Mouse (Mus musculus) heart, embryonic 13.5 days (tissue): ENCODE results near the gene Eef1a2. TPM values are rescaled to one million over a fixed set of nuclear protein-coding genes. Genes with fewer than 3 reads are reported as not detected.

Experiments used
- ATAC-seq: fragments of 200-750 bp; cut with Nextera tagmentation; 2 replicates; pipeline ENCODE4 v1.8.0; 2017; ENCODE audit warnings: moderate TSS enrichment; ENCODE audit not compliant: insufficient number of reproducible peaks, low FRiP score, low TSS enrichment; ENCODE audit errors: extremely low read depth
- H3K27ac ChIP-seq: fragments of 300-500 bp; sonication (generic); replicated peaks from 2 replicates; pipeline ENCODE4 v1.5.1; 2015; ENCODE audit warnings: moderate library complexity, mild to moderate bottlenecking, inconsistent platforms
- H3K27me3 ChIP-seq: fragments of 300-500 bp; sonication (generic); replicated peaks from 2 replicates; pipeline ENCODE4 v1.6.1; 2015; ENCODE audit warnings: mild to moderate bottlenecking, inconsistent platforms
- H3K36me3 ChIP-seq: fragments of 300-500 bp; sonication (generic); 2 replicates; pipeline ENCODE4 v1.6.1; 2015; ENCODE audit warnings: mild to moderate bottlenecking, inconsistent platforms
- H3K4me1 ChIP-seq: fragments of 300-500 bp; sonication (generic); 2 replicates; pipeline ENCODE4 v1.6.1; 2015; ENCODE audit warnings: inconsistent platforms
- H3K4me2 ChIP-seq: fragments of 300-500 bp; sonication (generic); 2 replicates; pipeline ENCODE4 v1.6.1; 2015; ENCODE audit warnings: inconsistent platforms, mild to moderate bottlenecking, moderate library complexity
- H3K4me3 ChIP-seq: fragments of 300-500 bp; sonication (generic); 2 replicates; pipeline ENCODE4 v1.5.1; 2015; ENCODE audit warnings: moderate library complexity, mild to moderate bottlenecking, inconsistent platforms
- H3K9ac ChIP-seq: fragments of 300-500 bp; sonication (generic); 2 replicates; pipeline ENCODE4 v1.6.1; 2015; ENCODE audit warnings: inconsistent platforms, mild to moderate bottlenecking, moderate library complexity
- H3K9me3 ChIP-seq: fragments of 300-500 bp; sonication (generic); 2 replicates; pipeline ENCODE4 v1.6.1; 2016; ENCODE audit warnings: inconsistent platforms
- WGBS: fragments of 180-500 bp; shearing (Covaris S2); methylation state at CpG from one replicate; pipeline ENCODE4 v1.1.7; 2015; ENCODE audit warnings: mixed read lengths; 5-methylcytosine and 5-hydroxymethylcytosine counted together
- polyA plus RNA-seq: library from polyadenylated mRNA; unstranded; fragments of >200 nt; fragmentation: Nextera tagmentation; extraction: Ambion mirVana; gene quantifications from 2 replicates; pipeline ENCODE4 v1.2.1, GENCODE M21; 2015

Eef1a2 gene
- polyA plus RNA-seq, 1 experiment from 2014 or later: 7.8 TPM

DNA sequence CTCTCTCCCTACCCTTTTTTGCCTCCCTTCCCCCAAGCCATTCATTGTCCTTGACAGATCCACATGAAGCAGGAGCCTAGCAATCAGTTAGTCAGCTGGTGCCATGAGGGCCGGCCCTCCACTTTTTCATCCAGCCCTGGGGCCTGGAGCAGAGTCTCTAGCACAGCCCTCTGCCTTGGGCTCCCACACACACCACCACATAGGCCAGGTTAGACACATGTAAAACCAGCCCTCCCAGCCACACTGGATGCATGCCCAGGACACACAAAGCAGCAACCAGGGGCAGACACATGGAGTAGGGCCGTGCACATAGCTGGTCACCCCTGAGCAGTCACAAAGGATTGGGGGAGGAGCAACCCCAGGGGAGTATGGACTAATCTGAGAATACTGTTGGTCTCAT, 54.7 kb downstream of the Eef1a2 start:
- H3K9ac ChIP-seq: no peak overlapping the region
- H3K36me3 ChIP-seq: no peaks in the 10 kb centered on the region
- H3K4me1 ChIP-seq: no peaks in the 10 kb centered on the region
- H3K27ac ChIP-seq: no peak overlapping the region
- WGBS: 54% methylated on average over 2 of the region's 2 CpGs
- H3K27me3 ChIP-seq: peaks cover 58% of the 10 kb centered on the region
- no peak overlapping the region for H3K4me2 ChIP-seq
- no peak overlapping the region for H3K4me3 ChIP-seq
- no peaks in the 10 kb centered on the region for H3K9me3 ChIP-seq
- ATAC-seq: no peak

DNA sequence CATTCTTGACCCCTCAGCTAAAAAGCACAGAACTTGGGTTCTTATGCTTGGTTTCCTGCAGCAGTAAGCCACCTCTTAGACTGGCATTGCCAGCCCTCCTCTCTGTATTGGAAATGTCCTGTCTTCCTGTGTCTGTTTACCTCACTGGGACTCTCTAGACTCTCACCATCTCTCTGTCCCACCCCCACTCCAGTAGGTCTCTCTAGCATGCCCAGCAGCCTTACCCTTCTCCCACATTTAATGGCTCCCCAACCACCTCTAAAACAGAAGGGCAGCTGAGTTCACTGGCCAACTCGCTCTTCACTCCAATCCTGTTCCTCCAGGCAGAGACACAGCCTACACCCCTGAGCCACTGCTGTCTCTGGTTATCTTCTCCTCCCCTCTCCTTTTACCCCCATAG, 55.2 kb downstream of the Eef1a2 start:
- Histone ChIP-seq H3K4me1 (no peaks in the 10 kb centered on the region), H3K27ac (no peak overlapping the region), H3K9ac (no peak overlapping the region), H3K4me2 (no peak overlapping the region), H3K4me3 (no peak overlapping the region), H3K9me3 (no peaks in the 10 kb centered on the region), H3K27me3 (peaks cover 63% of the 10 kb centered on the region), H3K36me3 (no peaks in the 10 kb centered on the region)
- no peak for ATAC-seq
- WGBS: 64% methylated on average over 1 of the region's 1 CpGs

DNA sequence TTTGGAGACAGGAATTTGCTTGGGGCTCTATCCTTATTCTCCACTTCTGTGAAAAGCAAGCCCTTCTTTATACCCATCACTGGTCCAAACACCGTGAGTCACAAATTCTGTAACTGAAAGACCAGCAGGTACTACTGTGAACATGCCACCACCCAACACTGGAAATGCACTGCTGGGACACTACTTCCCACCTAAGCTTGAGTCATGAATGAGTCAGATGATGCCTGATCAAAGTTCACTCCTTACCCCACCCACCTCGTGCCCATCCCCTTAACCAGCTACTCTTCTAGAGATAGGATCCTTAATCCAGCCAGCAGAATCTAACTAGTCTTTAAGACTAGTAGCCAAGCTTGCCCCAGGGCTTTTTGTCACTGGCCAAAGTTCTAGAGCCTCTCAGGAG, 56.7 kb downstream of the Eef1a2 start:
- no peak for ATAC-seq
- H3K9me3 ChIP-seq: no peaks in the 10 kb centered on the region
- no peaks in the 10 kb centered on the region for H3K36me3 ChIP-seq
- H3K4me1 ChIP-seq: no peaks in the 10 kb centered on the region
- H3K27me3 ChIP-seq: peaks cover 75% of the 10 kb centered on the region
- no peak overlapping the region for H3K4me2 ChIP-seq
- no peak overlapping the region for H3K4me3 ChIP-seq
- whole genome bisulfite sequencing: 73% methylated on average over 2 of the region's 2 CpGs
- no peak overlapping the region for H3K9ac ChIP-seq
- H3K27ac ChIP-seq: no peak overlapping the region

Other genes starting within 250 kb of the Eef1a2 start
- 31.8 and 34.0 TPM in 2 replicates for gene Ythdf1, start 236.1 kb downstream of the Eef1a2 start, polyA plus RNA-seq
- 0.44 and 0.47 TPM in 2 replicates for gene Birc7, start 228.0 kb downstream of the Eef1a2 start, polyA plus RNA-seq
- 47.3 and 49.3 TPM in 2 replicates for gene Nkain4, start 202.3 kb downstream of the Eef1a2 start, polyA plus RNA-seq
- 80.0 and 82.9 TPM in 2 replicates for gene Arfgap1, start 189.8 kb downstream of the Eef1a2 start, polyA plus RNA-seq
- 0.24 and 0.33 TPM in 2 replicates for gene Col20a1, start 170.5 kb downstream of the Eef1a2 start, polyA plus RNA-seq
- 0.37 and 0.48 TPM in 2 replicates for gene Chrna4, start 113.5 kb downstream of the Eef1a2 start, polyA plus RNA-seq
- gene Kcnq2, start 21.7 kb downstream of the Eef1a2 start, polyA plus RNA-seq: 0.19 TPM in 2 replicates
- 180 and 188 TPM in 2 replicates for gene Ppdpf, start 30.2 kb upstream of the Eef1a2 start, polyA plus RNA-seq
- gene Ptk6, start 45.8 kb upstream of the Eef1a2 start, polyA plus RNA-seq: 0.05 TPM in 1 of 2 replicates, not detected in the other
- 0.11 TPM in 1 of 2 replicates, not detected in the other for gene Srms, start 56.2 kb upstream of the Eef1a2 start, polyA plus RNA-seq
- gene Fndc11, start 63.0 kb upstream of the Eef1a2 start, polyA plus RNA-seq: 0.13 and 0.27 TPM in 2 replicates
- 1.1 and 1.5 TPM in 2 replicates for gene Helz2, start 85.0 kb upstream of the Eef1a2 start, polyA plus RNA-seq
- 8.7 and 9.0 TPM in 2 replicates for gene Gmeb2, start 131.0 kb upstream of the Eef1a2 start, polyA plus RNA-seq
- 1.5 and 2.4 TPM in 2 replicates for gene Stmn3, start 157.5 kb upstream of the Eef1a2 start, polyA plus RNA-seq
- gene Rtel1, start 162.7 kb upstream of the Eef1a2 start, polyA plus RNA-seq: 23.1 and 26.5 TPM in 2 replicates
- 23.3 and 26.7 TPM in 2 replicates for gene Zgpat, start 207.9 kb upstream of the Eef1a2 start, polyA plus RNA-seq
- 57.5 and 59.1 TPM in 2 replicates for gene Arfrp1, start 208.4 kb upstream of the Eef1a2 start, polyA plus RNA-seq
- 11.9 and 15.6 TPM in 2 replicates for gene Lime1, start 223.1 kb upstream of the Eef1a2 start, polyA plus RNA-seq